Mouse (Mus musculus) adipocyte (in vitro differentiated cells): ENCODE measurements at regions not wholly inside any gene's neighbourhood (a gene's known extent, or its start where the extent isn't known, plus 50 kb on each side); places are given as distances from the start of the nearest gene placed in this dataset.

ENCODE experiments used
- DNase-seq: peaks from one replicate; pipeline ENCODE4 v3.0.0-alpha.2; 2016; ENCODE audit warnings: low spot score

DNA sequence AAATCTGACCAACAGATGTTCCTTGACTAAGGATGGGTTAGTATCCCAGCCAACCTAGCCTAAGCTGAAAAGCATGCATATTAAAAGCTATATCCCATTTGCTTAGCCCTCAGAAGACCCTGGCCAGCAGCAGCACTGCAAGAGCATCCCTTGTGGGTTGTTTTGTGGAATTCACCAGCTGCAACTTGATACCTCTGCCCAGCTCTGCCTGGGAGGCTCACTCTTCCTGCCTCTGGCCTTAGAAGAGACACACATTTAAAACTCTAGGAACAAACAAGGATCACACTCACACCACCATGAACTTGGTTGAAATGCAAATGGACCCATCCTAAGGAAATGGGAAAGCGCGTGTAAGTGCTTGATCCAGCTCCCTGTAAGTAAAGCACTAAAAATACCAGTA is 107.7 kb upstream of the Arl4c start:
- DNase-seq = no peak

GRCm38 (mm10) chr1:88813200-88813599 is 111.2 kb upstream of the Arl4c start:
- DNase-seq = no peak

DNA sequence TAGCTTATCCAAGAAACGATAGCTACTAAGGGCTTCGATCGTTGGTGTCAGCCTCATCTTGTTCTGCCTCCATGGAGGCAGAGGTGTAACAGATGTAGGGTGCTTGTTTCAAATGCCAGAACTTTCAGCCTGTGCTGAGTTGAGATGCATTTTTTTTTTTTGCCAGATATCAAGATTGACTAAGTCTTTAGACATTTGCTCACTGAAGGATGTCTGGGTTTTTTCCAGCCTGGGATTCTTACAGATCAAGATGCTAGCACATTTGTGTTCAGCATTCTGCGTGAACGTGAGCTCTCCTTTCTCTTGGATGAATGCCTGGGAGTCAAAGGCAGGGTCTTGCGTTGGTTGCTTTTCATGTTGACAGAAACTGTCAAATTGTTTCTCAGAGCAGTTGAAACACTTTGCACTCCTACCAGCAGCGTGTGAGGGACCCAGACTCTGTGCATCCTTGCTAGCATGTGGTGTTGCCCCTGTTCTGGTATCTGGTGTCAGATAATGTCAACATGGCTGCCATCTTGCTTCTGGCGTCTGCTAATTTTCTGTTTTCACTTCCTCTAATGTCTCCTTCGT is 114.4 kb upstream of the Arl4c start:
- no peak for DNase-seq

DNA sequence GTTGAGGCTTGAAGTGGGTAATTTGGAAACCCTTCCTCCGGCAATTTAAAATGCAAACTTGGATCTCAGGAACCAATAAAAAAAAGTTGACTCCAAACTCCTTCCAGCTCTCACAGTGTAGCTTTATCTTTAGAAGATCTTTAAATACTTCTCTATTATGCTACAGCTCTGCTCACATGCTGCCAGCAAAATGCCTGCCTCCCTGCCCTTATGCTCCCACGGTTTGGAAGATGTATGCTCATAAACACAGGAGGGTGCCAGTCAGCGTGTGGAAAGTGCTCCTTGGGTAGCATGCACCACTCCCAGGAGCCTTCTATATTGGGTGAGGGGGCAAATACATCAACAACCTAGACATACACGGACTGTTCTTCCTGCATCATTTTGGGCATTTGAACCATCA is 123.2 kb upstream of the Arl4c start:
- no peak for DNase-seq

DNA sequence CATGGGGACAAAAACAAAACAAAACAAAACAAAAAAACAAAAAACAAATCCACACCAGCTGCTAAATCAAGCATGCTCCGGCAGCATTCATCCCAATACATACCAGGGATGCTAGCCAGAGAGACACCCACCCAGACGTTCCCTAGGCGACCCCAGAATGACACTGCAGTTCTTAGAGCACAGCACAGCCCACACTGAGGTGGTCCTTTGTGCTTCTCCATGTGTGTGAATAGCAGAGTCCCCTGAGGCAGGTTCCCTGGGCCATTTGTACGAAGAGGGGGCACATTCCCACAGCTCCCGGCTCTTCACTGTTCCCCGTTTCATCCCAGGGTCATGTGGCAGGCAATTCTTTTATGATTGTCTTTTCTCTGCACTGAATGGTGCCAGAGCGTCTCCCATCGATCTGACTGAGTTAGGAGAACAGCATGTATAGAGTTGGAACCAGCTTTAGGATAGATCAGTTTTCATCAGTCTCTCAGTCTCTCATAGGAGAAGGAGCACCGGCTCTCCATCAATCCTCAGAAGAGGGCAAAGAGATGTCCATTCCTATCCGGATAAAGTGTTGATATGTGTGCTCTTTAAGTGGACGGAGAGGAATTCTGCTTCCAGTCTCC is 136.7 kb upstream of the Arl4c start:
- DNase-seq = no peak

DNA sequence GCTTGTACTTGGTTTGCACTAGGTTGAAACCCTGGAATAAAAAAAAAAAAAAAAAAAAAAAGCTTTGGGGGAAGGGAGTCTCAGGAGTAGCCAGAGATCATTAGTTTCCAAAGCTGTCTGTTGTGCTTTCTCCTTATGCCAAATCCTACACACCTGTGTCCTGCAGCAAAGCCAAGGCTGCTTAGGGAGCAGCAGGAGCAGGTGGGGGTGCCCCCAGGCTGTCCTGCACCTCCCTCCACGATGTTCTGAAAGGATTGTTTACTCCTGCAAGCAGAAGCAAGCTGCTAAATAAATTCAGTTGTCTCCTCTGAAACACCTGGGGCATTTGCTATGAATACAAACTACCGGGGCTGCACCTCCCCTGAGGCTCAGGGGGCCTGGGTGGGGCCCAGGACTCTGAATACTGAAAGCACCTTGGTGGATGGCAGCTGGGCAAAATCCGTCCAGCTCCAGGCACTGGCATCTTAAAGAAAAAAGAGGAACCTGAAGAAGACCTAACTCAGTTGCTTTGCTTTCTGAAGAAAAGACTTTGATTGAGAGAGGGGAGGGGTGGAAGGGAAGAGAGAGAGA is 137.5 kb upstream of the Arl4c start:
- DNase-seq = no peak

GRCm38 (mm10) chr1:88839977-88840628 is 138.1 kb upstream of the Arl4c start:
- no peak for DNase-seq

DNA sequence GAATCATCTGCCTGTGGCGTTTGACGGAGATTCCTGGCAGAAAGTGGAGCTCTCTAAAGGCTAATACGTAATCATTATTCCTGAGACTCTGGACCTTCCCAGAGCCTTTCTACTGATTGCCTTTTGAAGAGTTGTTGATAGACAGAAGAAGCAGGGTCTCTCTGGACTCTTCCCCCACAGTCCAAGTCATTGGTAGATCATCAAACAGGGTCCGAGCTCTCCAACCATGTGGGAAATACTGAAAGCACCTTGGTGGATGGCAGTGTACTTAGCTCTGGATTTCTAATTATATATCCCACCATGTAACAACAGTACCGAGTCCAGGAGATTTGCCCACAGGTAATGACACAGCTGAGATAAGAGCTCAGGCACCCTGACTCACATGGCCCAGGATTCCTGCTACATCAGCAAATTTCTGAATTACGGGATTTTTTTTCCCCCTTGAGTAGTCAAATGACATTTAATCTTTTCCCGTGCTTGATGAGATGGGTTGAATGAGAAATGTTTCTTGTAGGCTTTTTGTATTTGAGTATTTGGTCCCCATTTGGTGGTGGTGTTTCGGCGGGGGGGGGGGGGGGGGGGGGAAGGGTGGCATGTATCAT is 139.1 kb upstream of the Arl4c start:
- no peak for DNase-seq

GRCm38 (mm10) chr1:88847333-88848091 is 145.5 kb upstream of the Arl4c start:
- DNase-seq = no peak

DNA sequence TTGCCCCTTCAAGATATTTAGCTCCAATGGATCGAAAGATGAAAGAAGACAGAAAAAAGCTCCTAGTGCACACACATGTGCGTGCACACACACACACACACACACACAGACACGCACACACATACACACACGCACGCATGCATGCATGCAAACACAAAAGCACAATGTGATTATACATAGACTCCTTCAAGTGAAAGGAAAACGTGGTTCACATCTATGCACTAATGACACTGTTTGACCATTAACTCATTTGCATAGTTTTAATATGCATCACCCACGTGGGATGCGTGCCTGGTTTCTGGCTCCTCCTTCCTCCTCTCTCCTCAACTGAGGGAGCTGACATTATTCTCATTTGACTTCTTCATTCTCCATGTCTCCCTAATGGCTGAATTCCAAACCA is 146.2 kb upstream of the Arl4c start:
- DNase-seq = no peak

GRCm38 (mm10) chr1:88849421-88849820 is 147.4 kb upstream of the Arl4c start:
- DNase-seq = no peak

DNA sequence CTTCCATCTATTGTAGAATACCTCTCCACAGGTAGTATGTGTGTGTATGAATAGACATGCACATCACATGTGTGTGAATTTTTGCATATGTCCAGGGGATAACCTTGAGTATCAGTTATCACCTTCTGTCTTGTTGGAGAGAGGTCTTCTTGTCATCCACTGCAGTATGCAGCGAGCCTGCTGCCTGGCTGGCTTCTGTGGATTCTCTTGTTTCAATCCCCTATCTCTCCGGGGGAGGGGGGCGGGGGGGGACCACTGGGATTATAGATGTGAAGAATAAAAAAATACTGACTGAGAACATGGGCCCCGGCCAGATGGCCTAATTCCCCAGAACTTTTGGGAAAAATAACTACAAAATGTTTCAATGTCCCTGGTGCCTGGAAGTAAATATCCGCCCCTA is 149.9 kb upstream of the Arl4c start:
- DNase-seq = no peak

DNA sequence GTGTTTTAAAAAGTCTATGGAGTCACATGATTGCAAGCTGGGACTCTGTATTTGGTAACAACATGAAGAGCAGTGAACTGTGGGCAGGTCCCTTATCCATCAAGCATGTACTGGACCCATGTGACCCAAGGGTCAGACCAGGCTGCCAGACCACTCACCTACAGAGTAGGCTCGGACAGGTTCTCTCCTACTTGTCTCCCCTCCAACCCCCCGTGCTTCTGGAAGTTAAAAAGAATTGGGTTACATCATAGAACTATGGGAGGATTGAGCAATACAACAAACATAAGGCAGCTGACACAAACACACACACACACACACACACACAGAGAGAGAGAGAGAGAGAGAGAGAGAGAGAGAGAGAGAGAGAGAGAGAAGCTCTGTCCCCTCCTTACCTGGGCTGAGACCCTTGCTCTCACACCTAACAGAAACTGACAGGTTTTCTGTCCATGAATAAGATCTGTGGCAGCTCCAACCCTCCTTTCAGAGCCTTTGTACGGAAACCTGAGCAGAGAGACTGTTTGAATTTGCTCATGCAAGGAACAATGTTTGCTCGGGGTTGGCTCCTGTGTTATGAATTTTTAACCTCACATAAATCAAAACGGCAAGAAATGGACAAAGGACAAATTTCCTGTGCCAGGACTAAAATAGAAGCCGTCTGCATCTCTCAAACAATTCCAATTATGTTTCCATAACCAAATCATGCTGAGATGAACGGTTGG is 159.0 kb upstream of the Arl4c start:
- DNase-seq = no peak

GRCm38 (mm10) chr1:88861590-88861935 is 159.5 kb upstream of the Arl4c start:
- DNase-seq = no peak

DNA sequence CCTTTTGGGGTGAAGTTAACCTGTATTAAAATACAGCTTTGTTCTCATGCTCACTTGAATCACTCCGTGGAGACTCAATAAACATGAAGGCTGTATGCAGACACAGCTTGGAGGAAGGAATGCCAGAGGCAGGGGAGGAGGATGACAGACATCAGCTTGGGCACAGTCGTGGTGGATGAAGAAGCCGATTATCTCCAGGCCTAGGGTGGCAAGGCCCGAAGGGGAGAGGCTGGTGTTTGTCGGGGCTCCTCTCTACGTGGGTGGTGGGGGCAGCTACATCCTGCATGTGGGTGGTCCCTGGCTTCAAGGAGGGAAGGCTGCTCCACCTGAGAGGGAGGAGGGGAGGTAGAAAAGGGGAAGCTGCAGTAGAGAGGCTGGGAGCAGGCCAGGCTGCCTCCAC is 163.4 kb upstream of the Arl4c start:
- DNase-seq = no peak

DNA sequence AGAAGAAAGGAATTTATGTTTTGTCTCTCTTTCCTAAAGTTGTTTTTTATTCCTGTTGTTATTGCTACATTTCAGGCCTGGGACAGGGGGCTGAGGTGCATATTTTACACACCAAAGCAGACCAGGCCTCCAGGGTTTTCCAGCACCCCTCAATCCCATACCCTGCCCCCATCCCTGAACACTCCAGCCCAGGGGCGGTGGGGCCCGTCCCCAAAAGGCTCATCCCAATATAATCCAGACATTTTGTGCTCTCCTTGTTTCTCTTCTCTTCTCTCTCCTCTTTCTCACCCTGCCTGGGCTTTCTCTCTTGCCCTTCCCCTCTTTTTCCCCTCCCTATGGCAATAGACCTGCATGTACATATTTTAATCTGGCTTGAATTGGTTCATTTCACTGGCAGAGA is 164.6 kb upstream of the Arl4c start:
- no peak for DNase-seq

DNA sequence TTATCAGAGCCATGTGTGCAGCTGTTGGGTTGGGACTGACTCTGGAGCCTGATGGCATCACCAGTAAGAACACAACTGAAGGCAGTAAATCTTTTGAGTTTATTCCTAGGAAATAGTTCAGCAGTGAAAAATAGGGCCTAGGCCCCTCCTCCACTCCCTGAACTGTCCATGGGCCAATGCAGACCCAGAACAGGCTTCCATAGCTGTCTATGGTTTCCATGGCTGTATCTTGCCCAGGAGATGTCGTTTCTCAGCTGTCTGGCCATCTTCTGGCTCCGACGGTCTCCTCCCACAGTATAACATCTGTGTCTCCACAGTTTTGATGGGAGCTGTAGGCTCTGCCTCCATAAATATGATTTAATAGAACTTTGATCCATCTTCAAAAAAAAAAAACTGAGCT is 165.1 kb upstream of the Arl4c start:
- DNase-seq = no peak

GRCm38 (mm10) chr1:88869885-88870284 is 167.9 kb upstream of the Arl4c start:
- no peak for DNase-seq

GRCm38 (mm10) chr1:88875356-88875755 is 173.3 kb upstream of the Arl4c start:
- no peak for DNase-seq

DNA sequence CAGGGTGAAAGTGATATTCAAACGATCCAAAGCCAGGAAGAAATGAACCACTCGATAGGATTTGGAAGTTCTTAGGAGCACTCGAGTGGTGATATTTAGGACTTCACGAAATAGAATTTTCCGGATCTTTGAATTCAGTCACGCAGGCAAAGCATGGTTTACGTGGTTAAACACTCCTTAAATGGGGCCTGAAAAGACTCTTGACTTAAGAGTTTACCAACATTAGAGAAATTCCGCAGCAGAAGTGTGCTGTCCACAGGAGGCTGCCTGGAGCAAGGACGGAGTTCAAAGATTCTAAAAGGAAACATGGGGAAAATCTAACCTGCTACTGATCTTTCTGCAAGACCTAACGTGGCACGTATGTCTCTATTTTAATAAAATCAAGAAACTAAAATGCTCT is 175.4 kb upstream of the Arl4c start:
- no peak for DNase-seq

DNA sequence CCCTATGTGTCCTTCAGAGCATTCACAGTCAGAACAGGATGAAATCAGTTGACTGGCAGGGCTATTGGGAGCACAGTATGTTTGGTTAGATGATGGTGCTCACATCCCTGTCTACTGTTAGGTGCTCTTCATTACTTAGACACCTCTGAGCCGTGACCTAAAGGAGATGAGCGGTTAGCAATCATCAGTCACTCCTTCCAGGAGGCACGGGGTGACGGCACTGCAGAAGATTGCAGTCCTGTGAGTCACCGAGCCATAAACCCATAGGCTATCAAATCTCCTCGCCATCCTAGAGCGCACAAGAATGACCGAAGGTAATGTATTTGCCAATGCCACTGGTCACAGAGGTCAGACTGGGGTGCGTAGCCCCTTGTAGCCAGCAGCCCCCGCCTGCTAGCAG is 176.8 kb upstream of the Arl4c start:
- no peak for DNase-seq

- peak; percentile 9 for DNase-seq
Measured at GRCm38 (mm10) chr1:88879367-88879766, 177.3 kb upstream of the Arl4c start.
